Mouse (Mus musculus): ENCODE measurements at regions not wholly inside any gene's neighbourhood (a gene's known extent, or its start where the extent isn't known, plus 50 kb on each side); places are given as distances from the start of the nearest gene placed in this dataset.

DNA sequence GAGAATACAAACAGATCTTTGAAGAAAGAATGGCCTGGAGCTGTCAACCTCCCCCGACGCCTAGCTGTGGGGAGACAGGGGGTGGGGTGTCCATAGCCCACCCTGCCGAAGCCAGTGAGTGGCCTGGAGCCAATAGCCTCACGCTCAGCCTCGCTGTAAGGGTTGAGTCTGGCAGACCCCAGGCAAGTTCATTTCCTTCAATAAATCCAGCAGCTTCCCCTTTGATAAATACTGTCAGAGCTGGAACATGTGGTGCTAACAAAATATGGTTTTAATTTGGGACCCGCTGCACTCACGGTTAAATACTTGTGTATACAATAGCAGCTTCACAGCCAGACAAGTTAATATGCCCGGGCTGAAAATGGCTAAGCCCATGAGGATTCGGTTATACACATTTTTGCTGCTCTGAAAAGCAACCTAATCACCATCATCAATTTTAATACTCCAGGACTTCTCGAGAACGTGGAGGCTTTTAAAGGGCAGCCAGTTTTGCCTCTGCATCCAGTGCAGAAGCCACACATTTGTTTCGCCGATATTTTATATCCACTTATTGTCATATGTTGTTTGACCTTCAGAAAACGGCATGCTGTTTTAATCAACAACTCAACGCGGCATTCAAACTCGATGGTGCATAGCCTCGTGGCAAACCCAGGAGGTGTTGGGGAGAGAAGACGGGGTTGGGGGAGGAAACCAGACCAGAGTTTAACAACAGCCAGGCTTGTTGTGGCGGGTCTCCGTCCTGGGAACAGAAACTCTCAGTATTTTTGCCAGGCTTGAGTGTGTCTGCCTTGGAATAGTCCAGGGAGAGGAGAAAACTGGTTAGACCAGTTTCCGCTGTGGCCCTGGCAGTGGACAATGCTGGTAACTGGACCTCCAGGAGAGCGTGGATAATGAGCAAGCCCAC, 144.9 kb downstream of the Cd24a start:
- 3% methylated on average over 23 of the region's 23 CpGs for WGBS
- H3K36me3 ChIP-seq (ENCODE audit: control insufficient read depth, insufficient read depth, low read length) = no peaks in the 10 kb centered on the region
- no peaks in the 10 kb centered on the region for H3K27me3 ChIP-seq (replicated peaks; ENCODE audit: control insufficient read depth, insufficient read depth, low read length)
- H3K4me2 ChIP-seq (ENCODE audit: low read length) = peak overlapping the region; percentile 70
- H3K9me3 ChIP-seq (ENCODE audit: control insufficient read depth, low read length) = no peaks in the 10 kb centered on the region
- peak overlapping the region; percentile 62 for H3K27ac ChIP-seq (ENCODE audit: low read depth, low read length)
- peak overlapping the region; percentile 44 for H3K9ac ChIP-seq (ENCODE audit: low read depth, low read length)
- H3K4me3 ChIP-seq (ENCODE audit: low read length) = peak overlapping the region; percentile 33
- H3K4me1 ChIP-seq (ENCODE audit: control insufficient read depth, insufficient read depth, low read depth, low read length) = peaks cover 15% of the 10 kb centered on the region
- peak; percentile 69 for ATAC-seq

DNA sequence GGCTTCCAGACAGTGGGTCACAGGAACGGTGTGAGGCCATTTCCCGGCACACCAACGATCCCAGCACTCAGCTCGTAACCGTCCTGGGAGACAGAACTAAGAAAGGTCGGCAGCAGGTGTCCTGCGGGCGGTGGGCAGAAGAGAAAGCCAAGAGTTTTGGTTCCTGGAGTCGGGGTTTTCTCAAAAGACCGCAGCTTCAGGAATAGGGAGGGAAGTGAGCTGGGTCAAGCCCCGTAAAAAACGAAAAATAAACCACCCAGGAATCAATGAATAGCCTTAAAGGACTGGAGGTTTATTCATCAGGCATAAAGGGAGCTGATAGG, 145.5 kb downstream of the Cd24a start:
- ATAC-seq = no peak
- Histone ChIP-seq H3K27ac (ENCODE audit: low read depth, low read length) (peak overlapping the region; percentile 62; the same call in 1 of the 2 replicates), H3K4me2 (ENCODE audit: low read length) (peak overlapping the region; percentile 70), H3K36me3 (ENCODE audit: control insufficient read depth, insufficient read depth, low read length) (no peaks in the 10 kb centered on the region), H3K4me1 (ENCODE audit: control insufficient read depth, insufficient read depth, low read depth, low read length) (peaks cover 15% of the 10 kb centered on the region), H3K9me3 (ENCODE audit: control insufficient read depth, low read length) (no peaks in the 10 kb centered on the region), H3K9ac (ENCODE audit: low read depth, low read length) (peak overlapping the region; percentile 44), H3K4me3 (ENCODE audit: low read length) (peak overlapping the region; percentile 33), H3K27me3 (replicated peaks; ENCODE audit: control insufficient read depth, insufficient read depth, low read length) (no peaks in the 10 kb centered on the region)
- WGBS = under 1% methylated on average over 12 of the region's 12 CpGs

DNA sequence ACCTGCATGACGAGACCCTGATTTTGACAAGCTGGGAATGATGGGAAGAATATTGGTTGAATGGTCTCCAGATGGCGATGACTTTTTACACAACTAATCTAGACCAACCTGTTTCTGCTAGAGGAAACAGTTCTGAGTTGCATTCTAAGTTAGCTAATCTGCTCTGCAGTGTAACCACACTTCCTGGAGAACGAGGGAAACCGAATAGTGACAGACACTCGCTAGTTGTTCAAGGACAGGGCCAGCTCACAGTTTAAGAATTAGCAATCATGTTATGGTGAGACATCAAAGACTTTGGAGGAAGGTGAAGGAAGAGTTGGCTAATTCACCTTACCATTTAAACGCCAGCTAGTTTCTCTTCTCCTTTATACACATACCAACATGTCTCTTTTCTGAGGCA, 149.7 kb downstream of the Cd24a start:
- Histone ChIP-seq H3K36me3 (ENCODE audit: control insufficient read depth, insufficient read depth, low read length) (no peaks in the 10 kb centered on the region), H3K27ac (ENCODE audit: low read depth, low read length) (no peak overlapping the region), H3K27me3 (replicated peaks; ENCODE audit: control insufficient read depth, insufficient read depth, low read length) (no peaks in the 10 kb centered on the region), H3K9me3 (ENCODE audit: control insufficient read depth, low read length) (no peaks in the 10 kb centered on the region), H3K4me2 (ENCODE audit: low read length) (no peak overlapping the region), H3K9ac (ENCODE audit: low read depth, low read length) (no peak overlapping the region), H3K4me3 (ENCODE audit: low read length) (no peak overlapping the region), H3K4me1 (ENCODE audit: control insufficient read depth, insufficient read depth, low read depth, low read length) (peaks cover 11% of the 10 kb centered on the region)
- no peak for ATAC-seq
- 92% methylated on average over 6 of the region's 6 CpGs for WGBS

DNA sequence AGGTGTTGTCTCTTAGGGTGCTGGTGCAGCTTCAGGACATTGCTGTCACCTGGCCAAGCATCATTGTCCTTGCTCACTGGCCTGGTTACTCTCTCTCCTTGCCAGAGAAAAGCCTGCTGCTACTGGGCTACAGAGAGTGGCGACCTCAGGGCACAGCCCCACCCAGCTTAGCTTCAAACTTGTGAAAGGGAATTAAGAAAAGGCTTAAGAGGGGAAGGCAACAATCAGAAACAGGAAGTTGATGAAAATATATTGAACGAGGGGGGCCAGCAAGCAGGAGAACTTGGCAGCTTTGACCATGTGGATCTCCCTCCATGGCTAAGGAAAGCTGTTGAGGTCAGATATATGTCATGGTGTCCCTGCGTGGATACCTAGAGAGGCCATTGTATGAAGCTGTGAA, 151.1 kb downstream of the Cd24a start:
- Histone ChIP-seq H3K27me3 (replicated peaks; ENCODE audit: control insufficient read depth, insufficient read depth, low read length) (no peaks in the 10 kb centered on the region), H3K36me3 (ENCODE audit: control insufficient read depth, insufficient read depth, low read length) (no peaks in the 10 kb centered on the region), H3K4me3 (ENCODE audit: low read length) (no peak overlapping the region), H3K4me2 (ENCODE audit: low read length) (no peak overlapping the region), H3K9me3 (ENCODE audit: control insufficient read depth, low read length) (no peaks in the 10 kb centered on the region), H3K4me1 (ENCODE audit: control insufficient read depth, insufficient read depth, low read depth, low read length) (no peaks in the 10 kb centered on the region), H3K27ac (ENCODE audit: low read depth, low read length) (no peak overlapping the region), H3K9ac (ENCODE audit: low read depth, low read length) (no peak overlapping the region)
- no peak for ATAC-seq
- 67% methylated on average over 3 of the region's 3 CpGs for WGBS

DNA sequence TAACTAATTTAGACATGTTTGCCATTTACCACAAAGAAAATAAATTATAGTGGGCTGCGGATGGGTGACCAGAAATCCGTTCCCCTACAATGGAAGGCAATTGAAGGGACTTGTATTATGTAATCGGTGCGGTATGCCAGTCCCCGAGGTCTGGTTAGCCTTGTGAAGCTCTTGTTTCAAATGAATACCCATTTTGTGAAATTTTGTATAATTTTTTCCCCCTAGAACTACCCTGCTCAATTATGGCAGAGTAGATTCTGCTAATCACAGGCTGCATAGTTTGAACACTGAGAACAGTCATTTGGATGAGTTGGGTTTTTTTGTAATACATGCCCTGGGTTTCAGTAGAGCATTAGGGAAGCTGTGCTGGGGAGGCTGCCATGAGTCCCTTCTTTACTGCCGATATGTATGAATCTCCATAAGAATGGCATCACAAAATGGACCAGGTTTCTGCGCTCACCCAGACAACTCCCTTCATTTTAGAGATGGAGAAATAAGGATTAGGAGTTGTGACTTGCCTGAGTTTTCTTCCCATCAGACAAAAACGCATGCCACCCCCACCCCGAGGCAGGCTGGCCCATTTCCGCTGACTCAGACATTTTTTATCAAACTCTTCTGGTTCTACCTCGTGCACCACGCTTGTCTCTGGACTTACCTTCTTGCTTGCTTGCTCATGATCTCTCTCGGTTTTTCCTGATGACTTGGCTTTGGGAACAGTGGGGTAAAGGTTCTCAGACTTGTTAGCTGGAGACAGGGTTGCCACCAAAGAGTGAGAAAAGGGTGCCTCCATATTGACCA, 155.7 kb downstream of the Cd24a start:
- Histone ChIP-seq H3K9me3 (ENCODE audit: control insufficient read depth, low read length) (no peaks in the 10 kb centered on the region), H3K27ac (ENCODE audit: low read depth, low read length) (no peak overlapping the region), H3K4me2 (ENCODE audit: low read length) (no peak overlapping the region), H3K4me1 (ENCODE audit: control insufficient read depth, insufficient read depth, low read depth, low read length) (no peaks in the 10 kb centered on the region), H3K27me3 (replicated peaks; ENCODE audit: control insufficient read depth, insufficient read depth, low read length) (no peaks in the 10 kb centered on the region), H3K9ac (ENCODE audit: low read depth, low read length) (no peak overlapping the region), H3K4me3 (ENCODE audit: low read length) (no peak overlapping the region), H3K36me3 (ENCODE audit: control insufficient read depth, insufficient read depth, low read length) (no peaks in the 10 kb centered on the region)
- no peak for ATAC-seq
- WGBS = 83% methylated on average over 13 of the region's 13 CpGs

DNA sequence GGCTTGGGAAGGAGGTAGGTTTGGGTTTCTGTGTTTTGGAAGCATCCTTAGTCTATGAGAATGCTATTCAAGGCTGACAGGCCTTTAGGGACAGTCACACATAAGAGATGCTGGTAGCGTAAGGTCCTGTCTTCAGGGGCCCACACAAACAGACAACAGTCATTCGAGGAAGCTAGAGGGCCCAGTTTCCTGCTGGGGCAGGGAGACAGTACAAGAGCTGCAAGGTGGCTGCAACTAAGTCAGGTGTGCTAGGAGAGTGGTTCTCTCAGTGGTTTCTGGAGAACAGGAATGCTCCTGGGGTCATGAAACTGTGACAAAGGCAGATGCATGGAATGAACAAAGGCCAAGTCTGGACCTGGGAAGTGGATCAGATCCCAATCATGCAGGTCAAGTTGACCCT, 161.1 kb downstream of the Cd24a start:
- Histone ChIP-seq H3K4me1 (ENCODE audit: control insufficient read depth, insufficient read depth, low read depth, low read length) (peaks cover 11% of the 10 kb centered on the region), H3K27me3 (replicated peaks; ENCODE audit: control insufficient read depth, insufficient read depth, low read length) (no peaks in the 10 kb centered on the region), H3K36me3 (ENCODE audit: control insufficient read depth, insufficient read depth, low read length) (no peaks in the 10 kb centered on the region), H3K9ac (ENCODE audit: low read depth, low read length) (no peak overlapping the region), H3K4me3 (ENCODE audit: low read length) (no peak overlapping the region), H3K27ac (ENCODE audit: low read depth, low read length) (no peak overlapping the region), H3K9me3 (ENCODE audit: control insufficient read depth, low read length) (no peaks in the 10 kb centered on the region), H3K4me2 (ENCODE audit: low read length) (no peak overlapping the region)
- no peak for ATAC-seq
- 91% methylated on average over 2 of the region's 2 CpGs for WGBS

DNA sequence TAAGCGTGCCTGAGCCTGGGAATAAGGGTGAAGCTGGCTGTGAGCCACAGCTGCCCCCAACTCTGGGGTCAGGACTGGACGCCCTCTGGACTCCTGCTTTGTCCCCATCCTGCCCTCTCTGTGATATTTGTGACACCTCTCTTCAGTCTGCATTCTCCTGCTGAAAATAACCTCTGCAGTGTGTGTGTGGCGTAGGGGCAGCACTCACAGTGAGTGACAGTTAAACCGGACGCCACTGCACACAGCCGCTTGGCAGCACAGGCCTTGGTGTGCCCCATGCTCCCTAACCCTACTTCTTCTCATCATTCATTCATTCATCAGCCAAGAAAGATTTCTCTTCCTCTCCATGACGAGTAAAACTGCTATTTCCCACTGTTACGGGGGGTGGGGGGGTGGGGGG, 161.6 kb downstream of the Cd24a start:
- Histone ChIP-seq H3K4me1 (ENCODE audit: control insufficient read depth, insufficient read depth, low read depth, low read length) (peaks cover 11% of the 10 kb centered on the region), H3K9ac (ENCODE audit: low read depth, low read length) (no peak overlapping the region), H3K36me3 (ENCODE audit: control insufficient read depth, insufficient read depth, low read length) (no peaks in the 10 kb centered on the region), H3K9me3 (ENCODE audit: control insufficient read depth, low read length) (no peaks in the 10 kb centered on the region), H3K27ac (ENCODE audit: low read depth, low read length) (no peak overlapping the region), H3K4me2 (ENCODE audit: low read length) (peak overlapping the region; percentile 33; the same call in 1 of the 2 replicates), H3K4me3 (ENCODE audit: low read length) (no peak overlapping the region), H3K27me3 (replicated peaks; ENCODE audit: control insufficient read depth, insufficient read depth, low read length) (no peaks in the 10 kb centered on the region)
- ATAC-seq = peak; percentile 64
- 37% methylated on average over 8 of the region's 8 CpGs for WGBS

DNA sequence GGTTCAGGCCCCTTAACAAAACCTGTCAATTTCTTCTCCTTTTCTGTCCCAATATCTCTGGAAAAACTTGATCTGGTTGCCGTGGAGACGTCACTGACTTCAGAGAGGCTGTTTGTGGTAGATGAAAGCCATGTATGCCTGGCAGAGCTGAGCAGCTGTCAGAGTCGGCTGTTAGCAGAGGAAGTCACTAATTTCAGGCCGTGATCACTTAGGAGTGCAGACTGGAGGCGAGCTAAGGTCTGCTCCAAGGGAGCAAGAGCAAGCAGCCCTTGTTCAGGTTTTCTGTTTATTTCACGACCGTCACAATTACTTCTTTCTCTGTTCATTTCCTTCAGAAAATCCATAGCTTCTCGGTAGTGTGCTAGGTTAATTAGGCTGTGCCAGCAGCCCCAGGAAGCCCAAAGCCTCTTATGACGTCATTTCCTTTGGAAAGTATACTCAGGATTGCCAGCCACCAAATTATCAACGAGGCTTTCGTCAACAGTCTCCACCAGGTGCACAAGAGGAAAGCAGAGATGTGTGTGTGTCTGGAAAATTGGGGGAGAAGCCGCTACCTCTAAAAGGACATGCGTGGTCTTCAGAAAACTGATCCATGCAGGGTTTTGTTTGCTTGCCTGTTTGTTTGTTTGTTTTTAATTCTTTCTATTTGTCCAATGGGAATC, 161.2 kb downstream of the Qrsl1 start:
- Histone ChIP-seq H3K4me3 (ENCODE audit: low read length) (no peak overlapping the region), H3K9me3 (ENCODE audit: control insufficient read depth, low read length) (no peaks in the 10 kb centered on the region), H3K4me2 (ENCODE audit: low read length) (peak overlapping the region; percentile 33), H3K36me3 (ENCODE audit: control insufficient read depth, insufficient read depth, low read length) (no peaks in the 10 kb centered on the region), H3K27me3 (replicated peaks; ENCODE audit: control insufficient read depth, insufficient read depth, low read length) (no peaks in the 10 kb centered on the region), H3K4me1 (ENCODE audit: control insufficient read depth, insufficient read depth, low read depth, low read length) (peaks cover 11% of the 10 kb centered on the region), H3K9ac (ENCODE audit: low read depth, low read length) (peak overlapping the region; percentile 52; the same call in 1 of the 2 replicates), H3K27ac (ENCODE audit: low read depth, low read length) (no peak overlapping the region)
- peak; percentile 86 for ATAC-seq
- WGBS = 29% methylated on average over 13 of the region's 13 CpGs

All from hindbrain, embryonic 16.5 days (tissue).